Mouse (Mus musculus) left cerebral cortex, adult 2 months (tissue): ENCODE results near the gene Sgcd. TPM values are rescaled to one million over a fixed set of nuclear protein-coding genes. Genes with fewer than 3 reads are reported as not detected.
A peak's percentile ranks its signal among the peaks of the same experiment; 100 is the strongest.

Experiments used
- DNase-seq, 2 experiments: peaks; one replicate each; pipeline ENCODE4 v3.0.0; 2021 to 2022; ENCODE audit warnings: low spot score in 2 of 2, mixed read lengths in 1 of 2; ENCODE audit errors: extremely low spot score in 1 of 2
- H3K27ac ChIP-seq: fragments of 200-600 bp; 2 replicates; pipeline ENCODE4 v1.8.1; 2022
- H3K4me3 ChIP-seq: fragments of 200-600 bp; 2 replicates; pipeline ENCODE4 v1.8.1; 2022
- CTCF ChIP-seq: fragments of 200-600 bp; IDR thresholded peaks from 2 replicates; pipeline ENCODE4 v1.8.1; 2022; ENCODE audit warnings: antibody characterized with exemption, mild to moderate bottlenecking, moderate library complexity
- intact Hi-C: fragments of 180-260 bp; cut with DNase I; formaldehyde crosslinking; loops from one replicate; pipeline ENCODE4 v1.15.1; 2025
- total RNA-seq, 2 experiments: library from RNA; stranded (reverse); gene quantifications; 2 replicates each; pipeline ENCODE4 v1.2.3; 2021

Sgcd gene
- total RNA-seq, 2 experiments from 2014 or later: 15.0 to 18.7 TPM

- no peak overlapping the region for H3K4me3 ChIP-seq
- H3K27ac ChIP-seq: no peak overlapping the region
- peak; percentile 17 to 26 for DNase-seq
- intact Hi-C loops: loop anchor here (2.0 kb wide), 2 partner anchors 1724 to 1910 kb away; no protein-coding TSS in a partner anchor
- peak; percentile 61 for TF ChIP-seq CTCF
These were observed 1124.0 kb downstream of the Sgcd start for GRCm38 (mm10) chr11:46864809-46865208.

GRCm38 (mm10) chr11:46848221-46848971 is 1140.4 kb downstream of the Sgcd start:
- peak; percentile 46 for TF ChIP-seq CTCF
- intact Hi-C loops: no loop called here
- Histone ChIP-seq H3K4me3 (no peak overlapping the region), H3K27ac (no peak overlapping the region)
- peak; percentile 11 to 18 for DNase-seq

GRCm38 (mm10) chr11:46847827-46848220 is 1140.9 kb downstream of the Sgcd start:
- intact Hi-C loops: no loop called here
- DNase-seq: no peak
- TF ChIP-seq CTCF: no peak
- Histone ChIP-seq H3K27ac (no peak overlapping the region), H3K4me3 (no peak overlapping the region)

GRCm38 (mm10) chr11:46846661-46847060 is 1142.1 kb downstream of the Sgcd start:
- no peak for DNase-seq
- intact Hi-C loops: no loop called here

More at GRCm38 (mm10) chr11:46846661-46847060, 1142.1 kb downstream of the Sgcd start:
- Histone ChIP-seq H3K4me3 (no peak overlapping the region), H3K27ac (no peak overlapping the region)
- no peak for TF ChIP-seq CTCF
